Mouse (Mus musculus) limb, embryonic 14.5 days (tissue): ENCODE results near the gene Peli1. TPM values are rescaled to one million over a fixed set of nuclear protein-coding genes. Genes with fewer than 3 reads are reported as not detected.

ENCODE experiments used
- ATAC-seq: fragments of 200-750 bp; cut with Nextera tagmentation; 2 replicates; pipeline ENCODE4 v1.8.0; 2017; ENCODE audit warnings: low read depth, moderate number of reproducible peaks, moderate TSS enrichment; ENCODE audit not compliant: low FRiP score
- DNase-seq: peaks from one replicate; pipeline ENCODE4 v3.0.0-alpha.2; 2015; ENCODE audit warnings: low spot score
- H3K27ac ChIP-seq: fragments of 300-500 bp; sonication (generic); replicated peaks from 2 replicates; pipeline ENCODE4 v1.5.1; 2014; ENCODE audit warnings: low read depth, mild to moderate bottlenecking, low read length, moderate library complexity, mixed read lengths
- H3K27me3 ChIP-seq: fragments of 300-500 bp; sonication (generic); 2 replicates; pipeline ENCODE4 v1.6.1; 2014; ENCODE audit warnings: low read length, mixed read lengths; ENCODE audit not compliant: control insufficient read depth, insufficient read depth
- H3K36me3 ChIP-seq: fragments of 300-500 bp; sonication (generic); 2 replicates; pipeline ENCODE4 v1.6.1; 2014; ENCODE audit warnings: mild to moderate bottlenecking, low read length, moderate library complexity, mixed read lengths; ENCODE audit not compliant: control insufficient read depth, insufficient read depth
- H3K4me1 ChIP-seq: fragments of 300-500 bp; sonication (generic); 2 replicates; pipeline ENCODE4 v1.6.1; 2014; ENCODE audit warnings: antibody characterized with exemption, low read length, mixed read lengths; ENCODE audit not compliant: control insufficient read depth, insufficient read depth
- H3K4me2 ChIP-seq: fragments of 300-500 bp; sonication (generic); replicated peaks from 2 replicates; pipeline ENCODE4 v1.6.1; 2014; ENCODE audit warnings: low read depth, mild to moderate bottlenecking, low read length, moderate library complexity; ENCODE audit not compliant: severe bottlenecking
- H3K4me3 ChIP-seq: fragments of 300-500 bp; sonication (generic); replicated peaks from 2 replicates; pipeline ENCODE4 v1.5.1; 2014; ENCODE audit warnings: low read length
- H3K9ac ChIP-seq: fragments of 300-500 bp; sonication (generic); 2 replicates; pipeline ENCODE4 v1.6.1; 2014; ENCODE audit warnings: mild to moderate bottlenecking, low read depth, low read length, moderate library complexity; ENCODE audit not compliant: severe bottlenecking
- H3K9me3 ChIP-seq: fragments of 300-500 bp; sonication (generic); 2 replicates; pipeline ENCODE4 v1.6.1; 2016; ENCODE audit warnings: low read length; ENCODE audit not compliant: control insufficient read depth
- POLR2A ChIP-seq: fragments of 200-500 bp; IDR thresholded peaks from 2 replicates; pipeline ENCODE4 v1.8.0; 2012; ENCODE audit warnings: inconsistent platforms, mild to moderate bottlenecking, moderate library complexity, borderline replicate concordance; ENCODE audit not compliant: insufficient read depth, insufficient read length; ENCODE audit errors: extremely low read depth
- WGBS: fragments of 180-500 bp; shearing (Covaris S2); extraction: QIAGEN DNeasy Blood & Tissue Kit; methylation state at CpG from one replicate; pipeline ENCODE4 v1.1.7; 2014; 5-methylcytosine and 5-hydroxymethylcytosine counted together
- polyA plus RNA-seq, 2 experiments: library from polyadenylated mRNA; depleted of rRNA in 1 of 2; stranded (reverse) in 1 of 2; unstranded in 1 of 2; fragments of >200 nt; fragmentation: Nextera tagmentation in 1 of 2; extraction: Ambion mirVana in 1 of 2; gene quantifications; 2 replicates each; pipeline versions ENCODE4 v1.2.1 to v1.2.3; 2012 to 2014

Peli1 gene
- polyA plus RNA-seq, 2 experiments: 28.1 to 43.8 TPM

DNA sequence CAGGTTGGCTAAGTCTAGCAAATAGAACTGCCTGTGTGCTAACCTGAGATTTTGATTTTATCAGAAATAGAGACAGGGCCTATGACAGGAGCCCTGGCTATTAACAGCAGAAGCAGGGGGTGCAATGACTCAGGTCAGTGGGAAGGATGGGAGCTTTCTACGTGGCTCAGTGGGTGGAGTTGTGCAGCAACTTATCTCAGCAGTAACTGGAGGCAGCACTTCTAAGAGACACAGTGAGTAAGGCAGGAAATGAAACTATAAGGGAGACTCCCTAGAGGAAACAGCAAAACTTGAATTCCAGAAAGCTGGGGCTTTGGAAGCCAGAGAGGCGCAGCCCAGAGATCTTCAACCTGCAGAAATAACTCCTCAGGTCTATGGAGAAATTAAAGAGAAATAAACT is 8.4 kb upstream of the Peli1 start:
- no peak overlapping the region for H3K27ac ChIP-seq
- no peak for TF ChIP-seq POLR2A
- no peak overlapping the region for H3K4me3 ChIP-seq
- H3K9ac ChIP-seq: no peak overlapping the region
- no peaks in the 10 kb centered on the region for H3K4me1 ChIP-seq
- H3K4me2 ChIP-seq: no peak overlapping the region
- no peaks in the 10 kb centered on the region for H3K27me3 ChIP-seq
- DNase-seq (peak; percentile 15), ATAC-seq (no peak)
- no peaks in the 10 kb centered on the region for H3K9me3 ChIP-seq
- H3K36me3 ChIP-seq: no peaks in the 10 kb centered on the region
- WGBS: 33% methylated on average over 2 of the region's 2 CpGs

DNA sequence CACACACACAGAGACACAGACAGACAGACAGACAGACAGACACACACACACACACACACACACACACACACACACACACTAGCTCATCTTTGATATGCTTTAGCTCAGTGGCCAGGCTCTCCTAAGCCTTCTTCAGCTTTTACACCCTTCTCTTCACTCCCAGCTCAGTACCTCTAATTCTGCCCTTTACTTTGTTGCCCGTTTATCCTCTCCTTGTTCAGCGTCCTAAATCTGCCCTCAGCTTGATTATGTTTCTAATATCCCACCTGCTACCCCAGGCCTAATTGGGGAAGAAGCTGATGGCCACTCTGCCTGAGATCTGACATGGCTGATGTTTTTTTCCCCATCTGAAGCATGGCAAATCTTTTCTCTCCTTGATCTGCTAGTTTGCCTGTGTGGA is 2.7 kb upstream of the Peli1 start:
- WGBS: 43% methylated on average over 2 of the region's 2 CpGs
- H3K27me3 ChIP-seq: no peaks in the 10 kb centered on the region
- no peak for TF ChIP-seq POLR2A
- DNase-seq: no peak
- no peak overlapping the region for H3K9ac ChIP-seq
- no peaks in the 10 kb centered on the region for H3K4me1 ChIP-seq
- H3K4me3 ChIP-seq: no peak overlapping the region
- H3K36me3 ChIP-seq: no peaks in the 10 kb centered on the region
- no peaks in the 10 kb centered on the region for H3K9me3 ChIP-seq
- no peak for ATAC-seq
- H3K27ac ChIP-seq: no peak overlapping the region
- H3K4me2 ChIP-seq: no peak overlapping the region

DNA sequence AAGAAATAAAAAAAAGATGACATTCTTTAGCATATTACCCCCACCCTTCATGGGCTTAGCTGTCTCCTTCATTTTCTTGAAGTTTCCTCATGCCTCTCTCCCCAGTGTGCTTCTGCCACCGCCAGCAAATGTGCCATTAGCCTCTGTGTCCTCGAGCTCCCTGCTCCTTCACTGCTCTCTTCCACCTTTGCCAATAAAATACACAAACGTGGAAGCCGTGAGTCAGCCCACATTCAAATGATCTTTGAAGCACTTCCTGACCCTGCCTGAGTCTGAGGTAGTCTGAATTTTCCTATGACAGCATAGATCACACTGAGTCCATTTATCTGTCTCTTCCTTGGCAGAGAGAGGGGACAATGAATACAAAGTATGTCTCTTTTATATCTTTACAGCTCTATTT is 1.5 kb upstream of the Peli1 start:
- H3K36me3 ChIP-seq: no peaks in the 10 kb centered on the region
- no peak for TF ChIP-seq POLR2A
- WGBS: 44% methylated on average over 4 of the region's 4 CpGs
- ATAC-seq: no peak
- no peak for DNase-seq
- 0 out of 2 replicates have a peak, but pooled peaks cover 9% of the 10 kb centered on the region for H3K4me1 ChIP-seq
- no peak overlapping the region for H3K4me2 ChIP-seq
- H3K27ac ChIP-seq: no peak overlapping the region
- no peak overlapping the region for H3K4me3 ChIP-seq
- H3K27me3 ChIP-seq: no peaks in the 10 kb centered on the region
- H3K9me3 ChIP-seq: no peaks in the 10 kb centered on the region
- H3K9ac ChIP-seq: no peak overlapping the region

DNA sequence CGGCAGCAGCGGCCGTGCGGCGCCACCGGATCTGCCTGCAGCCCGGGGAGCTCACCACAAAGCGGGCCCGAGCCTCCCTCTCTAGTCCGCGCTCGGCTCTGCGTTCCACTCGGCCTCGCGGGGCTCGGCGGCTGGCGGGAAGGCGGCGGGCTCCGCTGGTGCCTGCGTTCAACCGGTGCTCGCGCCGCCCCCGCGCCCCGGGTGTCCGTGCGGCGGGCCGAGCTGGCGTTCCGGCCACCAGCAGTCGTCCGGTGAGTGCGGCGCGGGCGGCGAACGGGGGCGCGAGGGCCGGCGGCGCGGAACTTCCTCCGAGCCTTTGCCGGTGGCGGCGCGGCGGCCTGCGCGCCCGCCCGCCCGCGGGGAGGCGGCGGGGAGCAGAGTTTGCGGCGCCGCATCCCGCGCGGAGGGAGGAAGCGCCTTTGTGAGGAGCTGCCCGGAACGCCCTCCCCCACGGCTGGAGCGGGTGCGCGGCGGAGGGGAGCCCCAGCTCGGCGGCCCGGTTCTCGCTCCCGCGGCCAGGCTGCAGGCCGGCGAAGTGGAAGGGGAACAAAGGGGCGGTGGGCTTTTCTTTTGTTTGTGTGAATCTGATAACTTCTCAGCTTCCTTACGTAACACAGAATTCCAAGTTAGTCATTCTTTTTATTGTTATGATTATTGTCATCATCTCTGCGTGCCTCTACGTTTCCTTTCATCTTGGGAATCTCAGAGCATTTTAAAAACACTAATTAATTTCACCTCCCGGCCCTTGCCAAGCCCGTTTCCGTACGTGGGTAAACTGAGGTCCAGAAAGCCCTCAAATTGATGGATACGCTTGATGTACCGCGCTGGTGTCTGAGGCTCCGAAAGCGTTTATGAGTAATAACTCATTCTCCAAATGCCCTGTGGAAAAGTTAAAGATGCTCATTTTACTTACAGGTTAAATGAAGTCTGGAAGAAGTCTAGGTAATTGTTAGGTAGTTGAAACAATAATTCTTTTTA is 626 bp downstream of the Peli1 start:
- under 1% methylated on average over 50 of the region's 99 CpGs for WGBS
- H3K9ac ChIP-seq: peak overlapping the region; percentile 97
- H3K27me3 ChIP-seq: no peaks in the 10 kb centered on the region
- DNase-seq (peak; percentile 37), ATAC-seq (peak; percentile 44)
- peak overlapping the region; percentile 99 for H3K27ac ChIP-seq
- 0 out of 2 replicates have a peak, but pooled peaks cover 9% of the 10 kb centered on the region for H3K4me1 ChIP-seq
- H3K9me3 ChIP-seq: no peaks in the 10 kb centered on the region
- TF ChIP-seq POLR2A: no peak
- H3K4me2 ChIP-seq: peak overlapping the region; percentile 59
- no peaks in the 10 kb centered on the region for H3K36me3 ChIP-seq
- H3K4me3 ChIP-seq: peak overlapping the region; percentile 87

DNA sequence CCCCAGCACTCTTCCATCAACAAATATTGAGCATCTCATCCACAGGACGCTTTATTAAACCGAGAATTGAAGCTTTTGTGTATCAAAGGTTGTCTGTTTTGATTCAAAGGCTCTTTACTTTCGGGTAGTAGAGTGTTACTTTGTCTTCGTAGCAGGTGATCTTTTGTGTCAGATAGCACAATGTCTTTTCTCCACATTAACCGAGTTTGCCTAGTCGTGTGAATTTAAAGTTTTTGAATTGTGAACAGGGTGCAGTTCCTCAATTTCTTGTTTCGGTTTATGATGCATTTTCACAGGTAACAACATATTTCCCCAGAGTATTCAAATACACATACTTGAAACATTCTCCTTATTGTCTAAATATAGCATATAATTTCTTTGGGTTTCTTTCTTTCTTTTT is 1.5 kb downstream of the Peli1 start:
- Histone ChIP-seq H3K4me1 (0 out of 2 replicates have a peak, but pooled peaks cover 9% of the 10 kb centered on the region), H3K36me3 (no peaks in the 10 kb centered on the region), H3K9ac (peak overlapping the region; percentile 97), H3K4me3 (peak overlapping the region; percentile 87), H3K27me3 (no peaks in the 10 kb centered on the region), H3K27ac (no peak overlapping the region), H3K4me2 (peak overlapping the region; percentile 59), H3K9me3 (no peaks in the 10 kb centered on the region)
- WGBS: 11% methylated on average over 7 of the region's 7 CpGs
- no peak for ATAC-seq
- no peak for DNase-seq
- TF ChIP-seq POLR2A: no peak
